Mouse (Mus musculus) WW6 (cell line): ENCODE measurements around the gene Pdxdc1.
"Not testable (repeated sequence)": the region's sequence is repeated elsewhere in the genome, so short reads cannot be mapped to it uniquely, and the experiment has no call there.

Experiments used
- DNase-seq: peaks from one replicate; pipeline ENCODE4 v3.0.0-alpha.2; 2013; ENCODE audit warnings: low read depth, low spot score

The Pdxdc1 gene

DNA sequence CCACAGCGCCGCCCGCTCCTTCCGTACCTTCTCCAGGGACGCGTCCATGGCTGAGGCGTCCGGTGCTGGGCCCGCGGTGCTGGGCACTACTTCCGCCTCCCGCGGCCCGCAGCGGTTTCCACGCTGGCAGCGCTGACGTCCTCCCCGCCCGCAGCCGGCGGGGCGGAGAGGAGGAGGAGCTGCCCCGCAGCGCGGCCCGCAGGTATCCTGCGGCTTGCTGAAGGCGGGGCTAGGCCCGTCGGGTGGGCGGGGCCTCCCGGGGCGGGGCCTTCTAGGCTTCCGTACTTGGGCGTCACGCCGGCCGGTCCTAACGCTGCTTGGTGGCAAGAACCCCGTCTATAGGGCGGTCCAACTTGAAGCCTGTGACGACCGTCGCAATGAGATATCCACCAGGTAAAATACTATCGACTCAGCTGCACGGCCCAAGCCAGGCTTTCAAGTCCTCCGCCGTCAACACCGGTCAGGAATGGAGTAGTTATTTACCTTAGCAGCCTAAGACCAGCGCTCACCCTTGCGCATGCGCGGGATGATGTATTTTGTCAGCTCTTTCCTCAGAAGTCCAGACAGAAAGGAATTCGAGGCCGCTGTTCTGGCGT is at the start of gene Pdxdc1, which contains the start of gene Mpv17l:
Pdxdc1 (minus strand) TSS at position 244 of the 596 bp plus-strand sequence.
Mpv17l (plus strand) TSS at position 274 of the 596 bp plus-strand sequence.
- DNase-seq: peak; percentile 91

DNA sequence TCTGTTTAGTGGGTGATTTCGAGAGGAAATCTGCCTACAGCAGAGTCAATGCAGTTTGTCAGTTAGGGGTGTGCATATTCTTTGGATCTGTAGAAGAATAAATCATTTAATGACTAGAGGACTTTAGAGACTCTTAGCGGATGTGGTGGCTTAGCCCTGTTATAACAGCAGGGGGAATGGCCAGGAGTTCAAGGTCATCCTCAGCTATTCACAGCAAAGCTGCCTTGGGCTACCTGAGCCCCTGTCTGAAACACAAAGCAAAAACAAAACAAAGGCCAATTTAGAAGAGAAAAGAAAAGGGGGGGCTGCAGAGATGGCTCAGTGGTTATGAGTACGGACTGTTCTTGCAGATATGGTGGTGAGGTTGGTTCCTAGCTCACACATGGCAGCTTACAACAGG is 48.3 kb upstream of the Pdxdc1 start:
- peak; percentile 14 for DNase-seq

DNA sequence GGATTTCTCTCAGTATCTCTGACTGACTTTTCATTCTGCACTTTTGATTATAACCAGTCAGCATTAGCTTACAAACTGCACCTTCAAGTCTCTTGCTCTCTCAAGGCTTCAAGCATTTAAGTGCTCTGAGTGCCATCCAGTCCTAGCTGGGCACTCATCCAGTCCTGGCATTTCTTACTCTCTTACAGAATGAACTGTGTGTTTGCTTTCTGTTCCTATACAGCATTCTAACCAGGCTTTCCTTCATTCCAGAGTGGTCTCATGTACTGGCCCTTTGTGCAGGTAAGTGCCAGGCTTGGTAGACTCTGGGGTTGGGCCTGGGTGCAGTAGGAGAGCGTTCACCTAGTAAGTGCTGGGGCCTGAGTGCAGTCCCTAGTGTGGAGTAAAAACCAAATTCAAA is 43.4 kb upstream of the Pdxdc1 start:
- DNase-seq: no peak

DNA sequence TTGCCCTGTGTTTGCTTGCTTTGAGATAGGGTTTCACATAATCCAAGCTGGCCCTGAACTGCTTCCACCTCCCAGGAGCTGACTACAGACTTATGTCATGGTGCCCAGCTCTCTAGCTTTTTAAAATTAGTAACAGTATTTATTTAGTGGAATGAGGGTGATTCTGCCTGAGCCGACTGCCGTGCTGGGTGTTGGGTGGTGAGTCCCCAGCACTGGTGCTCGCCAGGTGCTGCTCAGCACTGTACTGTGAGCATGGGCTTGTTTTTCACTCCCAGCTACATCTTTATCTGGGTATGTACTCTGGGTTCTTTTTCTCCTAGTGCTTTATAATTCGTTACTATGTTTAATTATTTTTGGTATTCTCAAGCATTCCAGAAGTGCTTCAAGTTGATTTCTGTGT is 42.2 kb upstream of the Pdxdc1 start:
- DNase-seq: no peak

DNA sequence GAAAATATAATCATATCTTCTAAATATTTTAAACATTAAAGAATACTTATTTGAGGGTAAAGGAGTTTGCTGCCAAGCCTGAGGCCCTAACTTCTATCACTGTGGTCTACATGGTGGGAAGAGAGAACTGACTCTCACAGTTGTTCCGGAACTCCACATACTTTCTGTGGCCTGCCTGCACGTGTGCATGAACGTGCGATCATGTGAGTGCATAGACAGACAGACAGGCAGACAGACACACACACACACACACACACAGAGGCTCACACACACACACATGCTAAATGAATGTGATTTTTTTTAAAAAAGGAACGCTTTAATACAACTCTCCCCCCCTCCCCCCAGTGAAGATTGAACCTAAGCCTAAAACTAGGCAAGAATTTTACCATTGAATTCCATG is 41.8 kb upstream of the Pdxdc1 start:
- no peak for DNase-seq

DNA sequence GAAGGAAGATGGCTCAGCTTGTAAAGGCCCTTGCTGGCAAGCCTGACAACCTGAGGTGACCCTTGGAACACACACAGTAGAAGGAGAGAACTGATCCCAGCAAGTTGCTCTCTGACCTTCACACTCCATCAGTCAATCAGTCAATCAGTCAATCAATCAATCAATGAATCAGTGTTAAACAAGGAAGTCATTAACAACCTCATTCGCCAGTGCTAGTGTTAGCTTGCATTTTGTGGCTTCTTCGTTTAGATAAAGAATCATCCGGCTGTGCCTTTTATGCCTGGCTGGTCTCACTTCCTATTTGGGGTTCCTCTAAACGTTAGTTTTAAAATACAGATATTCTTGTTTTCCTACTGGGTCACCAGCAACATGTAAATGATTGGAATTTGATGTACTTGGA is 41.2 kb upstream of the Pdxdc1 start:
- DNase-seq: no peak

DNA sequence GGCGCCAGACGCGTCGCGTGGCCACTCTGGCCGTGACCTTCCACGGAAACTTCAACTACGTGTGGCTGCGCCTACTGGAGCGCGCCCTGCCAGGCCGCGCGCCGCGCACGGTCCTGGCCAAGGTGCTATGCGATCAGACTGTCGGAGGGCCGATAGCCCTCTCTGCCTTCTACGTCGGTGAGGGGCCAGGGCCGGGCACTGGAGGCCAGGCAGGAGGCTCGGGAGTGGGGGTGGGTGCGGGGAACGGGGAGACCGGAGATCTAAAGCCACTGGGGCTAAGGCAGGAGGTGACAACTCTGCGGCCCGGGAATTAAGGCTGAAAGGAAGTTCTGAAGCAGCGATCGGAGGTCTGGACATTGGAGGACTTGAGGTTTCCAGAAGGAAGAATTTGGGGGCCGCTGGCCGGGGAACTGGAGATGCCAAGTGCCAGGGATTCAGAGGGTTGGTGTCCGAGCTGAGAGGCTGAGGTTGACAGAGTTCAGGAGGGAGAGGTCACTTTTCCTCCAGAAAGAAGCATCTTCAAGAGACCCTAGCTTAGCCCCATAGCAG is 38.0 kb upstream of the Pdxdc1 start:
- DNase-seq: peak; percentile 28

DNA sequence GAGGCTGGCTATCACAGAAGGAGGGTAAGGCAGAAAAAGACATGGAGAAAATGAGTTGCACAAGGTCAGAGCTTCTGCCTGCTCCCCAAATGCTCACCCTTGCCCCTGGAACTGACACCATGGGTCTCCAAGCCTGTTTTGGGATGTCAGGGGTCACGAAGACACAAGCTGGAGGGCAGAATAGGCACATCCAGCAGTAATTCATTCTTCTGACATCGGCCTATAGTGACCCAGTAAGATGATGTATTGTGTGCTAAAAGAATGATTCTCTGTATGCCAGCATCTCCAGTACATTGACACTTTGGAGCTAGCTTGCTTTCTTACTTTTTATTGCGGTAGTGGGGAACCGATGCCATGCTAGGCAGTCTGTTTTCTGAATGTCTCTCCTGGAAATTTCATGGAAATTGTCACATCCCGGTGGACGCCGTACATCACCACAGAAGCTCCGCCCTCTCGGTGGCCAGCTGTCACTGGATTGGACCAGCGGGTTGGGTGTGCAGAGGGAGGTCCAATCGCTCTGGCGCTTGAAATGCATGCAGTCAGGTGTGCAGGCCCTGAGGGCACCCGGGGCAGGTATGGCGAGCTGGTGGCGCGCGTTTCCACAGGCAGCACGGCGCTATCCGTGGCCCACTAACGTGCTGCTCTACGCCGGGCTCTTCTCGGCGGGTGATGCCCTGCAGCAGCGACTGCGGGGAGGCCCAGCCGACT is 37.4 kb upstream of the Pdxdc1 start:
- DNase-seq: peak; percentile 84

DNA sequence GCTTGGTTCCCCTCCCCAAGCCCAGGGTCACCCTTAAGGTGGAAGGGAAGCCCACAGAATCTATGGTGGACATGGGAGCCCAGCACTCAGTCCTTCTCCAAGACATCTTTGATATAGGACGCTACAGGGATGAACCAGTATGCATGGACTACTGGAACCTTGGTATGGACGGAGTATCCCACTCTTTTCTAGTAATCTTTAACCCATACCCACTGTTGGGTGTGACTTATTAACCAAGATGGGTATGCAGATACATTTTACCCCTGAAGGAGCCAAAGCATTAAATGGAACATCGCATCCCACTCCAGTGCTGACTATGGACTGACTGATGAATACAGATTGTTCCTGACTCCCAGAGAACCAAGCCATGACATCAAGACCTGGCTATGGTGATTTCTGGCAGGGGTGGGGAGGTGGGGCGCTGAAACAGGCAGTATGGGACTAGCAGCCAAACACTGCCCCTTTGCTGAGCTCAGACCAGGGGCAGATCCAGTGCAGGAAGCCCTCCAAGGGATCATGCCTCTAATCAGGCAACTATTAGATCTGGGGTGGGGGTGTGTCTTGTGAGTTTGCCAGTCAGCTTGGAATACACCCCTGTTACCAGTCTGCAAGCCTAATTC is 24.6 kb upstream of the Pdxdc1 start:
- DNase-seq: no peak

DNA sequence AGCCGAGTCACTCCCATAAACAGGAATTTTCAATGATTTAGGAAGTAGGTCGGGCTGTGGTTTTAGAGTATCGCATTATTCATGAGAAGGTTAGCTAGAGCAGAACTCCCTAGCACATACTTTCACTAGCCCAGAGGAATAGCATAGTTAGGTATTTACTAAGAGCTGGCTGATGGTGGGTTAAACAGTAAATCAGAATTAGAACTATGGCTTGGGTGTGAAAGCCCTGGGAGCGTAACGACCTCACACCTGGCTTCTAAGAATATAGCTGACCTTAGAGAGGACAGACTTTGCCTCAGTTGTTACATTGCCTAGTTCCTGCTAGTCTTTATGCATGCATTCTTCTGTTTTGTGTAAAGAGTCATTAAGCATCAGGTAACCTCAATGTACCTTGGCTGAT is 20.0 kb upstream of the Pdxdc1 start:
- not testable (repeated sequence) for DNase-seq

DNA sequence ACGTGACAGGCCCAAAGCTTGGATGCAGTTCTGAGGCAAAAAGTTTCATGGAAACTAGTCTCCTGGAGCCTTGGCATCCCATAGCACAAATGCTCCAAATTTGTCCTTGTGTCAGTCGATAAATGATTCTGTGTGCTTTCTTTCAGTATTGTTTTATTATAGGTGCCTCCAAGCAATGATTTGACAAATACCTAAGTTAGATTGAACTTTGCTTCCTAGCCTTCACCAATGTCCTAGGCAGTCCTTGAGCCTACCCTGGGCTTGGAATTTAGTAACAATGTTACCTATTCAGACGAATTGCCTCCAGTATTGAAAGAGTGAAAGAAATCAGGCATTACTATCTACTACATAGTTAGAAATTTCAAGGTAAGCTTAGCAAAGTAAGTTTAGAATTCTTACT is 19.6 kb upstream of the Pdxdc1 start:
- not testable (repeated sequence) for DNase-seq

DNA sequence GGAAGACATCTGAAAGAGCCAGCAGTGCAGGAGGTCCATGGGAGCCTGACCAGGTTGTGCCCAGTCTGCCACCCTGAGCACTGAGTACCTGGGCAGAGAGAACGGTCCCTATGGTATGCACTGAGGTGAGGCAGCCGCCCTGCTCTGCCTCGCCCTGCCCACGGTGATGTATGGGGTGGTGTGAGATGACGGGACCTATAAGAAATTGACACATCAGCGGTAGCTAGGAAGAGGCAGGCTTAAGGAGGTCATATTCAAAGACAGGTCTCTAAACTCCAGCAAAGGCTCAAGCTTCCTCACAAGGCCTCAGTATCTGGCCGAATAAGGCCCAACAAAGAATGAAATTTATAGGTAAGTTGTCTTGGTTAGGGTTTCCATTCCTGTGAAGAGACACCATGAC is 18.9 kb upstream of the Pdxdc1 start:
- DNase-seq: no peak

DNA sequence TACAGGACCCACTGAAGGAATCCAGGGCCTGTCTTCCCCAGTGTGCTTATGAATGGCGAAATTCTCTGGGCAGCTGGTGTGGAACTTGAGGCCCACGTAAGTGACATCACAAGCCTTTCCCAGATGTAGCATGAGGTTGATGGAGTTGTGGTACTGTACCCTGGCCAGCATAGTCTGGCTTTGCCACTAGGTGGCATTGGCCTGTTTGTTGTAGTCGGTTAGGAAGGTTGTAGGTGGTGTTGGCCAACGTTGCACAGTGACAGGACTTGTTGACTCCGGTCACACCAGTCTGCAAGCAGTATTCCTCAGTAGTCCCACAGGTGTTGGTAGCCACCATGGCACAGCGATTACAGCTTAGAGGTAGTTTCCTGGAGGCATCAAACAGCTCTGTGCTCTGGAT is 18.1 kb upstream of the Pdxdc1 start:
- DNase-seq: peak; percentile 38

DNA sequence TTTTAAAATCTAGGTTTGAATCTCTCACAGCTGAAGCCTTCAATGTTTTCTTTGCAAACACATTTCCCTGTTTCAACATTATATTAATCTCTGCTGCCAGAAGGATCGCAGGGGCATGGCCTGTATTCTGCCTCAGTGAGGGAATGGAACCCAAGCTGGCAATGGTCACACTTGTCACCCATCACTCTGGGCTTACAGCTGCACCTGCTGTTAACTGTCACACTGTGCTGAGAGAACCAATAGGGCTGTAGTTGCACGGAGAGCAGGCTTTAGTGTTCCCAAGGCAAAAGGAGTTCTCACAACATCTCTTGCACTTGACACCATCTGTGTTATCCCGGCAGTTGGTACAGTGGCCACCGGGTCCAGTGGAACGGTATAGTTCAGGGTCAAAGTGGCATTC is 17.2 kb upstream of the Pdxdc1 start:
- DNase-seq: no peak

DNA sequence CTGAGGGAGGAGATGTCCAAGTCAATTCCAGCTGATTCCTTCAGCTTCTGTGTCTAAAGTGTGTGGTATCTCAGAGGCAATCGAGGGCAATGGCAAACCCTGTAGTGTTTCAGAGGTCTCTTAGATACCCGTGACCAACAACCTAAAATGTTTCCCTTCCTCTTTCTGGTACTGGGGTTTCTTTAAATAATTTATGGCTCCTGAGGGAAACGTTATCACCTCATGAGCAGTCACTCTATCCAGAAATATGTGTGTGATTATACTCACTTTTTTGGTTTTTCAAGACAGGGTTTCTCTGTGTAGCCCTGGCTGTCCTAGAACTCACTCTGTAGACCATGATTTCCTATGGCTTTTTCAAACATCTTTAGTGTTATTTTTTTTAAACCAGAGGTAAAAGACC is 4.4 kb upstream of the Pdxdc1 start:
- no peak for DNase-seq

DNA sequence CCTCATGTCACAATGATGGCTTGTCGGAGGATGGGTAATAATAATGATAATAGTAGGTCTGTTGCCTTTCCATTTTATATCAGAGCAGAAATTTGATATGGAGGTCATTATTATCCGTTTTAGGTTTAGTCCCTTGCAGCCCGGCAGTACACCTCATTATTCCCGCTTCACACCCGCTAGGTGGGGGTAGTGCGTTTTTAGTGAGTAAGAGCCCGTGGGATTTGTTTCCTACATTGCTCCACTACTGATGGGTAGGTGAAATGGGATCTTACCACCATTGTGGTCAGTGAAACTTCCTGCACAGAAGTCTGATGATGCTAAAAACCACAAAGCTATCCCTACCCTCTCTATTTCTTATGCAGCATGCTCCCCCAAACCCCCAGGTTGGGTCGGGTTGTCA is 557 bp upstream of the Pdxdc1 start:
- DNase-seq: peak; percentile 70

DNA sequence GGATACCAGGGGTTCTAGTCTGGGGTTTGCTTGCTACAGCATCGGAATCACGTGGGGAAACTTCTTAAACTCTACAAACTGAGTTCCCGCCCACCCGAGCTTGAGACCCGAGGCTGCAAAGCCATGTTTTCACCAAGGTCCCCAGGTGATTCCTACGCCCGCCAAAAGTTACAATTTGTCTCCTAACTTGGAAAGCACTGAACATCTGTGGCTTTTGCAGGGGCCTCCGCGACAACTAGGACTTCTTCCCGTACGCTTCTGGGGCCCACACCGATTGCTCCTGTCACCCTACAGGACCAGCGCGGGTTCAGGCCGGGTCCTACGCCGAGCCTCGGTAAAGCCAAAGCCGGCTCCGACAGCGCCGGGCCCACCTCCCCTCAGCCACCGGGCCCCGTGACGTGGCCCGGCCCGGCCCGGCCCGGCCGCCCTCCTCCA is 517 bp downstream of the Pdxdc1 start:
- DNase-seq: peak; percentile 34

DNA sequence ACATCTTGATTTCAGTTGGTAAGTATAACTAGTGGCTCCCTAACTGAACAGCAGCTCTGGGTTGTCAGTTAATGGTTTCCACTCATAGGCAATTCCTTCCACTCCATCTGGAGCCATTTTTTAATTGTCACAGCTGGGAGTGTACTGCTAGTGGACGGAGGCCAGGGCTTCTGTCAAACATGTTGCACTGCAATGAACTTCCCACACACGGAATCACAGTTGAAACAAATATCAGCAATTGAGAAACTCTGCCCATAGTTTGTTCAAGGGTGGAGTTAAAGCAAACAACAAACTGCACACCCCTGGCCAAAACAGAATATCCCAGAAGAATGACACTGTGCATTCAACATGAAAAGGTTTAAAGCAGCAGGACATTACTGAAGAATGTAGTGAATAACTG is 4.0 kb downstream of the Pdxdc1 start:
- no peak for DNase-seq

DNA sequence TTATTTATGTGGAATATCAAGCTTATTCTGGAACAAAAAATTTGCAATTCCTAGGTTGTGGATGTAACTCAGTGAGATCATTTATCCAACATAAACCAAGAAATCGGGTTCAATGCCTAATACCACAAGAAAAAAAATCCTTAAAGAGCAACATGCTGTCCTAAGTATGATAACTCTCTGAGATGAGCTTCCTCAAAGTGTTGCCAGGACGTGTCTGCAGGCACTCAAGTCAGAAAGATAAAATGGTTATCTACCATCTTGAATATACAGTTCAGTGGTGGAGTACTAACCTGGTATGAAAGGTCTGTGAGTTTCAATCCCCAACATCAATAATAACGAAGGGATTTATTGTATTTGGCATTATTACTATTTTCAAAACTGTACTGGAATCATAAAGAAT is 6.6 kb downstream of the Pdxdc1 start:
- DNase-seq: no peak

DNA sequence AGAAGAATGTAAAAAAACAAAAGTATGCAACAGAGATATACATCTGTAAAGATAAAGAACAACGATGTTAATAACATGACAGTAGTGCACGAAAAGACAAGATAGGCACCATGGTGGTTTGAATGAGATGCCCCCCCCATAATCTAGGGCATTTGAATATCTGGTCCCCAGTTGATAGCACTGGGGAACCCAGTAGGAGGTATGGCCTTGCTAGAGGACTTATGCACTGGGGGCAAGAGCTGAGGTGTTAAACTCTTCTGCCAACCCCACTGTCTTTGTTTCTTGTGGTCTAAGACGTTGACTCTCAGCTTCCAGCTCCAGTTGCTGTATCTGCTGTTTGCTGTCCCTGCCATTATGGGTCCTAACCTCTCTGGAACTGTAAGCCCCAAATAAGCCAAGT is 7.2 kb downstream of the Pdxdc1 start:
- no peak for DNase-seq

DNA sequence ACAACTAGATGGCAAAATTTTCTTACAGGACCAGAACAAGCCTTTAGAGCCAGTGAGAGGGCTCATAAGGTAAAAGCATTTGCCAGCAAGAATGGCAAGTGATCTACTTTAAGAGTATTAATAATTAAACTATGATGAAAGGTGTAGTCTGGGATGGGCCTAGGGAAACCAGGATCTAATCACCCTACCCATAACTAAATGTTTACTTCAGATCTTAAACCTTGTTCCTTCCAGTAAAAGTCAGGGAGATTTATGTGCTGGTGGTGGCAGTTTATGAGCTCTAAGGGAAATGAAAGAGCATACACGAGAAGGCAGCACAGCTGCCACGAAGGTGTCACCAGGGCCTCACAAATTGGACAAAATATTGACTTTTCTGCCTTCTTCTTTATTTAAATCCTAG is 8.8 kb downstream of the Pdxdc1 start:
- no peak for DNase-seq

DNA sequence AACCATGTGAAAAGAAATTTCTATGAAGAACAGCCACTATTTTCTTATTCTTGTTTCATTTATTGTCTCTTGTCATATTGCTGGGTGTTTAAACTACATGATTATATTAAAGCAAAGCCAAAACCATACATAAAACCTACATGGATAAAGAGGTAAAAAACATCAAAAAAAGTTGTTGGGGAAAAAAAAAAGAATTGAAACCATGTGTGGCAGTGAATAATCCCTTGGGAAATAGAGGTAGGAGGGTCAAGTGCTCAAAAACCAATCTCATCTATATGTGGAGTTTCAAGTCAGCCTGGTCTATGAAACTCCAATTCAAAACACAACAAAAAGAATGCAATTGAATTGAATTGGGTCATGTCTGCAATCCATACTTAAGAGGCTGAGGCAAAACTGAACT is 10.1 kb downstream of the Pdxdc1 start:
- DNase-seq: no peak

DNA sequence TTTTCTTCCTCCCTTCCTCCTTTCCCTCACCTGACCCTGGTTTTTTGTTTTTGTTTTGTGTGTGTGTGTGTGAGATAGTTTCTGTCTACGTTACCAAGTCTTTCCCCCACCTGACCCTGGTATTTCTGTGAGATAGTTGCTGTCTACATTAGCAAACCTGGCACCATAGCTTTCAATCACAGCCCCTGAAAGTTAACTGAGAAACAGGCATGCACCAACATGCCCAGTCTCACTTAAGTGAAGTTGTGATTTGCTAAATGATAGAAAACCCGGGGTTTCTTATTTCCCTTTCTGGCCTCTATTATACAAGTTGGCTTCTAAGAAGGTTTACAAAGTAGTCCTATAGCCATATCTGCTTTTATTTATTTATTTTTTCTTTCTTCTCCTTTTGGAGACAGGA is 12.5 kb downstream of the Pdxdc1 start:
- DNase-seq: no peak
